Mouse (Mus musculus): ENCODE measurements around the gene Thoc2.
A peak's percentile ranks its signal among the peaks of the same experiment; 100 is the strongest.
"Not testable (repeated sequence)": the region's sequence is repeated elsewhere in the genome, so short reads cannot be mapped to it uniquely, and the experiment has no call there.

Thoc2 gene

DNA sequence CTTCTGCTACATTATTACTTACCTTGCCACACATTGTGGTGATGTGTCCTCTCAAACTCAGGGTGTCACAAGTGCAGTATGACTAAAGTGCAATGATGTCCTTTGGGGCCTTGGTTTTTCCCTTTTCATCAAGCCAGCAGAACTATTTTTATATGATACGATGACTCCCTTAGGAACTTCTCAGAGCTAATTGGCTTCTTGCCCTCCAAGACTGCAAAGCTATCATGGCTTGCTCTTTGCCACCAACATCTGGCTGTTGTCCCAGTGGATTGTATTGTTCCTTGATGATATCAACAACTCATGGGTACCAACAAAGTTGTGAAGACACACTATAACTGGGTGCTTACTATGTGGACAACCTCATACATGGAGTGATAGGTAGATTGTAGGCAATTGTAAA lies at the start of gene Thoc2:
Thoc2 (minus strand) TSS at position 101 of the 400 bp plus-strand sequence.
- DNase-seq (ENCODE audit: low read depth, low spot score): no peak

DNA sequence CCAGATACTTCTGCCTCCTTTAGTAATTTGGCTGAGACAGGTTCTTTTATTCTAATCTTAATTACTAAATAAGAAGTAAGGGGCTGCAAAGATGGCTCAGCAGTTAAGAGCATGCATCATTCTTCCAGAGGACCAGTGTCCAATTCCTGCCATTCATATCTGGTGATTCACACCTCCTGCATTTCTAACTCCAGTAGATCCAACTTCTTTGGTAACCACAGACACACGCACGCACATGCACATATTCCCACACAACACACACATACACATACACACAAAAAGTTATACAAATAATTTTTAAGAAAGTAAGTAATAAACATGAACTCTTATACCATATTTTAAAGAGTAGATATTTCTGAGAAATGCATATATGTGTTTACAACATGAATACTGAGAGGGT lies 49.6 kb upstream of the Thoc2 start:
- DNase-seq (ENCODE audit: low read depth, low spot score): no peak

GRCm38 (mm10) chrX:41969341-41969740 lies 48.9 kb upstream of the Thoc2 start:
- no peak for DNase-seq (ENCODE audit: low read depth, low spot score)

DNA sequence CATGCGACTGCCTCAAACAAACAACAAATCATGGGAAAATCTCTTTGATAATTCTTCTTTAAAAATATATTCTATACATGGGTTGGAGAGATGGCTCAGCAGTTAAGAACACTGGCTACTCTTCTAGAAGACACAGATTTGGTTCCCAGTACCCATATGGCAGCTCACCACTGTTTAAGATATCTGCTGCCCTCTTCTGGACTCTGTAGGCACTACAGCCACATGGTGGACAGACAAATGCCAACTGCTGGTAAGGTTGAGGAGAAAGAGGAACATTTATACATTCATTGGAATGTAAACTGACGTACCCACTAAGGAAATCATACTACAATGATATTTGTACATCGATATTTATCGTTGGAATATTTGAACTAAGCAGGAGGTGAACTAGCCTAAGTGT lies 36.7 kb upstream of the Thoc2 start:
- DNase-seq (ENCODE audit: low read depth, low spot score): no peak

DNA sequence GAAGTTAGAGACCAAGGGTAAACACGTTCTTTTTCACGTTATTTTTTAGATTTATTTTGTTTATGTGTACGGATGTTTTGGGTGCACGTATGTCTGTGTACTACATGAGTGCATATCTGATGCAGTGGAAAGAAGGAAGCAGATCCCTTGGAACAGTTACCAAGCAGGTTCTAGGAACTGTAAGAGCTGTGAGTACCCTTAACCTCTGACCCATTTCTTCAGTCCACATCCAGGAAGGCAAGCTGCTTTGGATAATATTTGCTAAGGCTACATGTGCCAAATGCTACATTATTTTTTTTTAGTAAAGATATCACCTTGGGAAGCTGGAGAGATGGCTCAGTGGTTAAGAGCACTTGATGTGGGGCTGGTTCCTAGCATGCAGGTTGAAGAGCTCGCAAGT lies 21.4 kb upstream of the Thoc2 start:
- no peak for DNase-seq (ENCODE audit: low read depth, low spot score)

DNA sequence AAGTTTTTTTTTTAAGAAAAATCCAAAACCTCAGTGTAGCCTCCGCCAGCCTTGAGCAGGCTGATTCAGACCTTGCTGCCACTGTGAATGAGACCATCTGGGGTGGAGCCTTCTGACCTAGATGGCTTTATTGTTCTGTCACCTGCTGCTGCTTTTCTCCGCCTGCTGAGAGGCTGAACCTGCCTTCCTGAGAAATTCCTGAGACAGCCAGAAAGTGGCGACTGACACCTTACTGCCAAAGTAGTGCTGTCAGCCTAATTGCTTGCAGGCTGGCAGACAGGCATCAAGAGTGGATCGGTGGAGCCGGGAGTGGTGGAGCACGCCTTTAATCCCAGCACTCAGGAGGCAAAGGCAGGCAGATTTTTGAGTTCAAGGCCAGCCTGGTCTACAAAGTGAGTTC lies 11.3 kb upstream of the Thoc2 start:
- not testable (repeated sequence) for DNase-seq (ENCODE audit: low read depth, low spot score)

GRCm38 (mm10) chrX:41924708-41925107 lies 4.2 kb upstream of the Thoc2 start:
- DNase-seq (ENCODE audit: low read depth, low spot score): no peak

GRCm38 (mm10) chrX:41912061-41912401 lies 8.4 kb downstream of the Thoc2 start:
- no peak for DNase-seq (ENCODE audit: low read depth, low spot score)

GRCm38 (mm10) chrX:41911390-41912060 lies 8.9 kb downstream of the Thoc2 start:
- peak; percentile 88 for DNase-seq (ENCODE audit: low read depth, low spot score)

GRCm38 (mm10) chrX:41910981-41911380 lies 9.5 kb downstream of the Thoc2 start:
- DNase-seq (ENCODE audit: low read depth, low spot score): peak; percentile 15

DNA sequence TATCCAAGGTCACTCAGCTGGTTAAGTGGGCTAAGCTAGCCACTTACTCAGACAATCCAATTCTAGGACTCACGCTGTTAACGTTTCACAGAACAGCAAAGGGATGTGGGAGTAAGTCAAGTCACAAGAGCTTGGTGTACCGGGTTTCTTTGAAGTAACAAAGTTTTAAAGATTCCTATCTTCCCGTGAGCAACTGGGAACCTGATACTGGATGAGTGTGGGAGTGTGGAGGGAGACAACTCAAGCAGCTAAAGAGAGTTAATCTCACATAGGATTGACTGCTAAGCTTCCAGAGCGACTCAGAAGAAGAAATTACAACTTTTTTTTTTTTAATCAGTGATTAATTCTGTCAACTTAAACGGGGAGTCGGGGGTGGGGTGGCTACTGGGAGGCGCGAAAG lies 10.0 kb downstream of the Thoc2 start:
- peak; percentile 2 for DNase-seq (ENCODE audit: low read depth, low spot score)

DNA sequence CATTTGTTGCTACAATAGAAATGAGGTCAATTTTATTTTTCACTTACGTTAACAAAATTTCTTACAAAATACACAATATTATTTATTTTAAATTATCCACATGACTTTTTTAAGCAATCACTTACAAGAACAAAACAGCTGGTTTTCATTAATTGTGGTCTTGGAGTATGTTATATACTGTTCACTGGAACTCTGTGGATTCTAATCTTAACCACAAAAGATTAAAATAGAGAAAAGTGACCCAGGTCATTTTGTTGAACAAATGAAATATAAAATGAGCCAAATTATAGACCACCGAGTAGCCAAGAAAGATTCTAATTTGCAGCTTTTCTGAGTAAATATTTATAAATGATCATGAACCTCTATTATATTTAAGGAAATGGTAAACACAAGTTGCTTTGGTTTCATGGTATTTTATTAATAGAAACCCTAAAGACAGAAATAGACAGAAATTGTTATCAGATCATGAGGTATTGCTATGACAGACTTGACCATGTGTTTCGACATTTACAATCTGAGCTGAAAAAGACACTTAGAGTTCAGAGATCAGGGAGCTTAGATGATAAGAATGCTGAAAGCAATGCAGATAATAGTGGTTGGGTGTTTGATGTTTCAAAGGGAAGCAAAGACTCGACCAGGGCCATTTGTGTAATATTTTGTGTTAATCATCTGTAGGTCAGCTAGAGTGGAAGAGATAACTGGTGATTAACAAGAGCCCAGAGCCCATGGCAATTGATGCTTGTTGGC lies 35.5 kb downstream of the Thoc2 start:
- no peak for DNase-seq (ENCODE audit: low read depth, low spot score)

DNA sequence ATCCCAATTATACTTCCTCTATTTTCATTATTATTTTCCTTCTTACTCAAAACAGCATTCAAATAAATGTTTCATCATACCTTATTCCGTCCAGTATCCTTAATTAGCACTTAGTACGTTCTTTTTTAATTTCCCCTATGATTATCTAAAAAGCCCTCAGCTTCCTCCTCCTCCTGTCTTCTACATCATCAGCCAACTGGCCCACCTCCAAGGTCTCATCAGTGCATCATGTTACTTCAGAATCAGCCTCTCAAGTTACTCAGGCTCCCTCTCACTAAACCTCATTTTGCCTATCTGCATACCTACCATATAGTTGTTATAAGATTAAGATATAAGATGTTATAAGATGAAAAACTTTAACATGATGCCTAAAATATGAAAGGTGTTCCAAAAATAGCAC lies 43.9 kb downstream of the Thoc2 start:
- DNase-seq (ENCODE audit: low read depth, low spot score): no peak

- DNase-seq (ENCODE audit: low read depth, low spot score): no peak
Measured at GRCm38 (mm10) chrX:41837823-41838222, 82.7 kb downstream of the Thoc2 start.

DNA sequence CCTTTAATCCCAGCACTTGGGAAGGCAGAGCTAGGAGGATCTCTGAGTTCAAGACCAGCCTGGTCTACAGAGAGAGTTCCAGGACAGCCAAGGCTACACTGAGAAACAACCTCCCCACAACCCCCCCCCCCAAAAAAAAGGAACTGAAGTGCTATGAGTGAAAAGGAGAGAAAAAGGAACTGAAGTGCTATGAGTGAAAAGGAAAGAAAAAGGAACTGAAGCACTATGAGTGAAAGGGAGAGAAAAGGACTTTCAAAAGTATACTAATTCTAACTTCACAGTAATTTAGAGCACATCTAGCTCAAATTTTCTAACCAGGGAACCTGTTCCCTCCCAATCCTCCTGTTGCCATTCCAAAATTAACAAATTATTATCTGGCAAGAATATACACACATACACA lies 114.9 kb downstream of the Thoc2 start:
- DNase-seq (ENCODE audit: low read depth, low spot score): no peak

GRCm38 (mm10) chrX:41793303-41793702 lies 127.2 kb downstream of the Thoc2 start:
- DNase-seq (ENCODE audit: low read depth, low spot score): no peak
